15 mouse cellular contexts compared by ENCODE assay signal in the genomic region with DNA sequence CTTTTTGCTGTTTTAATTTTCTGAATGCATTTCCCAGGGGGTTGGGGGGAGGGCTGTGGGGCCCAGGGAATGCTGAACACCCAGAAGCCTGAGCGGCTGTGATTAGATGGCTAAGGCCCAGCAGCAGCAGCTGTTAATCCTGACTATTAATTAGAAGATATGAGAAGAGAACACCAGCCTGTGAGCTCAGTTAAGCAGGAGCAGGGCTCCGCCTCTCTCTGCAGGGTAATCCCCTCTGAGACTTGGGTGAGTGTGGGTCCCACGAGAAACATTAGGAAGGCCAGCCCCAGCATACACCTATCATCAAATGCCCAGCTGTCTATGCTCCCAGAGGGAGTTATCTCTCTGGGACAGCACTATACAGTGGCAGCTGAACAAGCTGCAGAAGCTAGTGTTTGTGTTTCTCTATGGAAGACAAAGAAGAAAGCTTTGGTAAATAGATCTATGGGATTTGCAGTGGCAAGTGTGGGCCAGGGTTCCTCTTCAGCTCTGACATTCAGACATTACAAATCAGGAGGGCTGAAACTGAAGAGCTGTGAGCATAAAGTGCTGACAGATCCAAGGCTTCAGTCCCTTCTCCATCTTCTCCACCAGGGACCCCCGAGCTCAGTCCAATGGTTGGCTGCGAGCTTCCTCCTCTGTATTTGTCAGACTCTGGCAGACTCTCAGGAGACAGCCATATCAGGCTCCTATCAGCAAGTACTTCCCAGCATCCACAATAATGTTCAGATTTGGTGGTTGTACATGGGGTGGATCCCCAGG.
DNase-seq lines count a peak whose midpoint lies in the region; ATAC-seq and TF ChIP-seq lines count a peak whose summit lies in the region.
"Had no signal": no experiment of that assay in that cellular context is flagged by ENCODE, and none has a peak within 500 bp of the region (broad histone marks: within the 10 kb centered on the region; RNA-seq: fewer than 3 reads in every experiment).

No protein-coding gene starts in this region.

- intact Hi-C loops in heart, postnatal 10 days (cut with DNase I): no loop called here

- no peak for TF ChIP-seq POLR2A in thymus, adult 2 months (IDR thresholded peaks at IDR 0.05; ENCODE audit: control insufficient read depth, extremely low read depth, insufficient read depth, low read length, poor library complexity)

- H3K4me2 ChIP-seq in lung, embryonic 14.5 days: no peak overlapping the region
- no peak overlapping the region for H3K4me2 ChIP-seq in hindbrain, postnatal 0 days (ENCODE audit: low read depth, low read length)

- H3K27me3 ChIP-seq in heart, embryonic 10.5 days (ENCODE audit: insufficient read depth, poor library complexity, severe bottlenecking): no peaks in the 10 kb centered on the region
- H3K27me3 ChIP-seq in lung, embryonic 14.5 days (ENCODE audit: insufficient read depth, low read length): no peaks in the 10 kb centered on the region
- H3K27me3 ChIP-seq in hindbrain, postnatal 0 days (ENCODE audit: insufficient read depth, low read length): no peaks in the 10 kb centered on the region
- H3K27me3 ChIP-seq in thymus, adult 2 months (ENCODE audit: control insufficient read depth, insufficient read depth, low read length): no peaks in the 10 kb centered on the region

- ATAC-seq in lung, embryonic 14.5 days (ENCODE audit: insufficient read depth): peak; percentile 60; the same call in 1 of the 2 replicates
- ATAC-seq in hindbrain, postnatal 0 days: 0 out of 2 replicates have a peak, but pooled peaks have one; percentile 47

- H3K4me1 ChIP-seq in heart, embryonic 10.5 days: peaks cover 5% of the 10 kb centered on the region
- H3K4me1 ChIP-seq in lung, embryonic 14.5 days (ENCODE audit: insufficient read depth): no peaks in the 10 kb centered on the region
- H3K4me1 ChIP-seq in hindbrain, postnatal 0 days (ENCODE audit: insufficient read depth, low read length): no peaks in the 10 kb centered on the region
- no peaks in the 10 kb centered on the region for H3K4me1 ChIP-seq in thymus, adult 2 months (replicated peaks; ENCODE audit: control insufficient read depth, insufficient read depth, low read length)
- H3K4me1 ChIP-seq: limb, embryonic 10.5 days had no signal

- H3K9me3 ChIP-seq in heart, embryonic 10.5 days: no peaks in the 10 kb centered on the region
- H3K9me3 ChIP-seq in lung, embryonic 14.5 days (ENCODE audit: low read depth, low read length): no peaks in the 10 kb centered on the region
- H3K9me3 ChIP-seq in hindbrain, postnatal 0 days (ENCODE audit: low read length): no peaks in the 10 kb centered on the region
- H3K9me3 ChIP-seq: limb, embryonic 10.5 days had no signal

- H3K9ac ChIP-seq in lung, embryonic 14.5 days: no peak overlapping the region
- H3K9ac ChIP-seq in hindbrain, postnatal 0 days (replicated peaks; ENCODE audit: low read length): no peak overlapping the region

- H3K4me3 ChIP-seq in heart, embryonic 10.5 days: no peak overlapping the region
- no peak overlapping the region for H3K4me3 ChIP-seq in lung, embryonic 14.5 days (ENCODE audit: low read depth, low read length)
- H3K4me3 ChIP-seq in hindbrain, postnatal 0 days (ENCODE audit: low read length): no peak overlapping the region
- H3K4me3 ChIP-seq in thymus, adult 2 months (ENCODE audit: control insufficient read depth, insufficient read depth, low read length): no peak overlapping the region
- H3K4me3 ChIP-seq: limb, embryonic 10.5 days had no signal

- no peaks in the 10 kb centered on the region for H3K36me3 ChIP-seq in heart, embryonic 10.5 days
- H3K36me3 ChIP-seq in lung, embryonic 14.5 days (ENCODE audit: insufficient read depth): no peaks in the 10 kb centered on the region
- no peaks in the 10 kb centered on the region for H3K36me3 ChIP-seq in hindbrain, postnatal 0 days (ENCODE audit: insufficient read depth, low read length)
- H3K36me3 ChIP-seq in thymus, adult 2 months (ENCODE audit: control insufficient read depth, insufficient read depth, low read length): no peaks in the 10 kb centered on the region
- H3K36me3 ChIP-seq: limb, embryonic 10.5 days had no signal

- WGBS in heart, embryonic 10.5 days: 26% methylated on average over 5 of the region's 5 CpGs
- 41% methylated on average over 5 of the region's 5 CpGs for WGBS in lung, embryonic 14.5 days
- WGBS in hindbrain, postnatal 0 days: 59% methylated on average over 5 of the region's 5 CpGs
- 86% methylated on average over 5 of the region's 5 CpGs for WGBS in thymus, adult 2 months

- H3K27ac ChIP-seq in heart, embryonic 10.5 days: no peak overlapping the region
- H3K27ac ChIP-seq in lung, embryonic 14.5 days (ENCODE audit: low read depth): no peak overlapping the region
- H3K27ac ChIP-seq in hindbrain, postnatal 0 days: no peak overlapping the region; the same call in 1 of the 2 replicates
- H3K27ac ChIP-seq in thymus, adult 2 months (ENCODE audit: control insufficient read depth, insufficient read depth, low read length): no peak overlapping the region
- H3K27ac ChIP-seq: limb, embryonic 10.5 days; stomach, postnatal 0 days had no signal

- peak; percentile 2 to 4 for DNase-seq in heart, postnatal 10 days
- DNase-seq in heart, embryonic 10.5 days (ENCODE audit: low spot score): no peak
- DNase-seq in lung, embryonic 14.5 days: peak; percentile 6
- DNase-seq in lung, postnatal 25 days (ENCODE audit: low spot score): no peak
- DNase-seq in hindbrain, postnatal 0 days (ENCODE audit: low spot score): no peak
- peak; percentile 48 for DNase-seq in retina, postnatal 1 day
- DNase-seq in urinary bladder, adult 18-20 months (ENCODE audit: low spot score in 2 of 2): no peak
- DNase-seq in thymus, adult 2 months: no peak
- DNase-seq: adrenal gland, postnatal 36 days; cerebellum, adult 2 months; embryo, embryonic 11 days; heart, adult 11 months; lung, adult 18-20 months had no signal

- TF ChIP-seq CTCF in lung, embryonic 14.5 days (IDR thresholded peaks at IDR 0.05; ENCODE audit: low read depth): no peak
- TF ChIP-seq CTCF in hindbrain, postnatal 0 days (IDR thresholded peaks at IDR 0.05; ENCODE audit: low read depth): no peak
- TF ChIP-seq CTCF in thymus, adult 2 months (IDR thresholded peaks at IDR 0.05; ENCODE audit: borderline replicate concordance, control insufficient read depth, extremely low read depth, insufficient read depth, low read length, poor library complexity): no peak

Comparison
In these comparisons a context has a peak if more than half of its experiments do, and no peak if none do; other contexts are left out.
1. DNase-seq: peak in heart, postnatal 10 days (2 of 2), lung, embryonic 14.5 days (single experiment) and retina, postnatal 1 day (single experiment); none in heart, embryonic 10.5 days (single experiment), lung, postnatal 25 days (single experiment), hindbrain, postnatal 0 days (single experiment), urinary bladder, adult 18-20 months (0 of 2) and thymus, adult 2 months (single experiment).